Mouse (Mus musculus): ENCODE data around the gene Gm10488.
"Not testable (repeated sequence)": the region's sequence is repeated elsewhere in the genome, so short reads cannot be mapped to it uniquely, and the experiment has no call there.

The Gm10488 gene

GRCm38 (mm10) chrX:29976014-29976413 is at the start of gene Gm10488:
Gm10488 (plus strand) TSS chrX:29976314.
- in situ Hi-C loops (cut with MseI, MboI) = not testable (repeated sequence)
